Mouse (Mus musculus): ENCODE data around the gene Ulk1. TPM values are rescaled to one million over a fixed set of nuclear protein-coding genes. Genes with fewer than 3 reads are reported as not detected.

Ulk1 gene
- polyA plus RNA-seq, 1 experiment from 2014 or later: 7.6 TPM

GRCm38 (mm10) chr5:110739496-110740275 lies 70.2 kb downstream of the Ulk1 start:
- no peak for ATAC-seq (ENCODE audit: low read depth)
- Histone ChIP-seq H3K4me1 (replicated peaks) (no peaks in the 10 kb centered on the region), H3K36me3 (peaks cover 68% of the 10 kb centered on the region), H3K27ac (no peak overlapping the region), H3K4me2 (no peak overlapping the region), H3K4me3 (replicated peaks) (no peak overlapping the region), H3K9ac (no peak overlapping the region), H3K27me3 (no peaks in the 10 kb centered on the region), H3K9me3 (replicated peaks) (no peaks in the 10 kb centered on the region)
- DNase-seq: no peak
- WGBS (ENCODE audit: insufficient replicate concordance): 79% methylated on average over 7 of the region's 7 CpGs

GRCm38 (mm10) chr5:110735606-110736005 lies 74.3 kb downstream of the Ulk1 start:
- no peak for DNase-seq
- 90% methylated on average over 1 of the region's 1 CpGs for WGBS (ENCODE audit: insufficient replicate concordance)
- H3K4me3 ChIP-seq (replicated peaks): no peak overlapping the region
- no peak overlapping the region for H3K4me2 ChIP-seq
- no peak overlapping the region for H3K9ac ChIP-seq
- H3K27me3 ChIP-seq: no peaks in the 10 kb centered on the region
- no peaks in the 10 kb centered on the region for H3K4me1 ChIP-seq (replicated peaks)
- H3K27ac ChIP-seq: no peak overlapping the region
- ATAC-seq (ENCODE audit: low read depth): no peak
- no peaks in the 10 kb centered on the region for H3K9me3 ChIP-seq (replicated peaks)
- H3K36me3 ChIP-seq: peaks cover 88% of the 10 kb centered on the region

Other genes with a start within 250 kb of the Ulk1 start
- 66.8 and 70.9 TPM in 2 replicates for gene Noc4l, start 156.7 kb downstream of the Ulk1 start, polyA plus RNA-seq (2015; fragmentation: Nextera tagmentation; extraction: Ambion mirVana)
- 18.2 and 20.9 TPM in 2 replicates for gene Ddx51, start 156.6 kb downstream of the Ulk1 start, polyA plus RNA-seq (2015; fragmentation: Nextera tagmentation; extraction: Ambion mirVana)
- 15.7 and 19.1 TPM in 2 replicates for gene Ep400, start 39.4 kb downstream of the Ulk1 start, polyA plus RNA-seq (2015; fragmentation: Nextera tagmentation; extraction: Ambion mirVana)
- 39.6 and 39.8 TPM in 2 replicates for gene Pus1, start 29.4 kb downstream of the Ulk1 start, polyA plus RNA-seq (2015; fragmentation: Nextera tagmentation; extraction: Ambion mirVana)
- gene Hscb, start 29.7 kb upstream of the Ulk1 start, polyA plus RNA-seq (2015; fragmentation: Nextera tagmentation; extraction: Ambion mirVana): 61.8 and 62.4 TPM in 2 replicates
- 40.2 and 42.0 TPM in 2 replicates for gene Chek2, start 29.9 kb upstream of the Ulk1 start, polyA plus RNA-seq (2015; fragmentation: Nextera tagmentation; extraction: Ambion mirVana)
- gene Ttc28, start 69.7 kb upstream of the Ulk1 start, polyA plus RNA-seq (2015; fragmentation: Nextera tagmentation; extraction: Ambion mirVana): 0.95 and 1.1 TPM in 2 replicates